Mouse (Mus musculus): ENCODE data around the gene Klk15.

DNA sequence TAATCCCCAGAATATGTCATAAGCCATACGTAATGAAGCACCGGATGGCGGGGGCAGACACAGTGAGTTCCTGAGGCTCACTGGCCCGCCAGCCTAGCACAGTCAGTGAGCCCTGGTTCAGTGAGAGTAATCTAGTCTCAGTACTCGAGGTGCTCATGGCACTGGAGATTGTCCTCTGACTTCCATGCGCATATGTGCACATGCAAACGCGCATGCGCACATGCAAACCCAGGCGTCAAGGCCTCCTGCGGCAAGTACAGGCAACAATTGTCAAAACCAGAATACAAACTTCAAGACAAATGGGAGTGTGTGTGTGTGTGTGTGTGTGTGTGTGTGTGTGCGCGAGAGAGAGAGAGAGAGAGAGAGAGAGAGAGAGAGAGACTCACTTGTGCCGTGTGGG, 3.0 kb downstream of the Klk15 start:
- TF ChIP-seq GATA1 (IDR thresholded peaks at IDR 0.05; ENCODE audit: borderline replicate concordance, low read length) = no peak
- no peak for TF ChIP-seq FLI1 (IDR thresholded peaks at IDR 0.05; ENCODE audit: low read length)

Measured in megakaryocyte, embryonic 14.5 days (primary cell).